ENCODE assay signal across 8 mouse cellular contexts in genomic region chr10:81543633-81544032, GRCm38 (mm10). TPM values are rescaled to one million over a fixed set of nuclear protein-coding genes. Genes with fewer than 3 reads are reported as not detected.
DNase-seq lines count a peak whose midpoint lies in the region; ATAC-seq and TF ChIP-seq lines count a peak whose summit lies in the region.

No protein-coding gene starts in this region.

- no peaks in the 10 kb centered on the region for H3K9me3 ChIP-seq in liver, embryonic 11.5 days (ENCODE audit: control insufficient read depth, low read length)

- ATAC-seq in cerebellum, adult (ENCODE audit: insufficient number of reproducible peaks, low FRiP score, low TSS enrichment): no peak
- ATAC-seq in liver, embryonic 11.5 days (replicated peaks; ENCODE audit: low FRiP score): no peak

- H3K9ac ChIP-seq in liver, embryonic 11.5 days (ENCODE audit: low read depth, low read length): peak overlapping the region; percentile 90

- DNase-seq in cerebellum, adult 9-11 months: peak; percentile 74
- DNase-seq in spleen, adult 2 months (ENCODE audit: low read depth in 1 of 2, low spot score in 2 of 2): no peak
- no peak for DNase-seq in spleen, adult 18-20 months
- no peak for DNase-seq in liver, embryonic 11.5 days (ENCODE audit: low spot score)
- no peak for DNase-seq in natural killer cell, adult 2 months (ENCODE audit: low spot score in 2 of 2)
- no peak for DNase-seq in embryo, embryonic 10.5 days (ENCODE audit: low spot score)
- no peak for DNase-seq in right cerebral cortex, postnatal 10 days (ENCODE audit: low spot score in 2 of 2)

- H3K4me1 ChIP-seq in spleen, adult 2 months (ENCODE audit: control insufficient read depth, insufficient read depth, insufficient read length): peaks cover 21% of the 10 kb centered on the region; the same call in 1 of the 2 replicates
- peaks cover 48% of the 10 kb centered on the region for H3K4me1 ChIP-seq in liver, embryonic 11.5 days (replicated peaks; ENCODE audit: control insufficient read depth, insufficient read depth, low read length)

- no peak for TF ChIP-seq CTCF in spleen, adult 2 months (IDR thresholded peaks at IDR 0.05; ENCODE audit: extremely low read depth, insufficient read depth, insufficient read length, insufficient replicate concordance)

- TF ChIP-seq POLR2A in spleen, adult 2 months (IDR thresholded peaks at IDR 0.05; ENCODE audit: low read depth, low read length): no peak

- no peaks in the 10 kb centered on the region for H3K36me3 ChIP-seq in spleen, adult 2 months (ENCODE audit: control insufficient read depth, insufficient read depth, low read length)
- peaks cover 8% of the 10 kb centered on the region; the same call in 1 of the 2 replicates for H3K36me3 ChIP-seq in liver, embryonic 11.5 days (ENCODE audit: control insufficient read depth, insufficient read depth, low read length)

- 90% methylated on average over 1 of the region's 1 CpGs for WGBS in spleen, adult 2 months
- 83% methylated on average over 1 of the region's 1 CpGs for WGBS in liver, embryonic 11.5 days

- no peak overlapping the region for H3K27ac ChIP-seq in spleen, adult 2 months (ENCODE audit: insufficient read depth, low read length)
- 0 out of 2 replicates have a peak overlapping the region, but pooled peaks have one; percentile 19 for H3K27ac ChIP-seq in liver, embryonic 11.5 days (ENCODE audit: low read depth, low read length)

- H3K4me3 ChIP-seq in spleen, adult 2 months (ENCODE audit: extremely low read depth, insufficient read depth, insufficient read length): peak overlapping the region; percentile 82; the same call in 1 of the 2 replicates
- peak overlapping the region; percentile 96 for H3K4me3 ChIP-seq in liver, embryonic 11.5 days (ENCODE audit: low read depth, low read length)

- H3K4me2 ChIP-seq in liver, embryonic 11.5 days: peak overlapping the region; percentile 99

- H3K27me3 ChIP-seq in spleen, adult 2 months (ENCODE audit: control insufficient read depth, insufficient read depth, low read length): no peaks in the 10 kb centered on the region
- H3K27me3 ChIP-seq in liver, embryonic 11.5 days (replicated peaks; ENCODE audit: control insufficient read depth, insufficient read depth, low read length): no peaks in the 10 kb centered on the region

RNA-seq across cellular contexts. Expression of gene Gna11, which starts 1.4 kb away (rescaled TPM):
- 33.8 and 38.9 TPM in 2 replicates for polyA plus RNA-seq in spleen, adult 2 months (2012; rRNA removed)
- 46.4 and 47.0 TPM in 2 replicates for polyA plus RNA-seq in liver, embryonic 11.5 days (2014; fragmentation: Nextera tagmentation; extraction: Ambion mirVana)

RNA-seq across cellular contexts. Expression of gene Aes, which starts 15.7 kb away (rescaled TPM):
- polyA plus RNA-seq in spleen, adult 2 months (2012; rRNA removed): 702 and 1,172 TPM in 2 replicates
- 213 and 229 TPM in 2 replicates for polyA plus RNA-seq in liver, embryonic 11.5 days (2014; fragmentation: Nextera tagmentation; extraction: Ambion mirVana)

RNA-seq across cellular contexts. Expression of gene Gna15, which starts 19.6 kb away (rescaled TPM):
- 14.8 and 15.1 TPM in 2 replicates for polyA plus RNA-seq in spleen, adult 2 months (2012; rRNA removed)
- polyA plus RNA-seq in liver, embryonic 11.5 days (2014; fragmentation: Nextera tagmentation; extraction: Ambion mirVana): 10.1 and 11.3 TPM in 2 replicates

RNA-seq across cellular contexts. Expression of gene Tle2, which starts 30.7 kb away (rescaled TPM):
- polyA plus RNA-seq in spleen, adult 2 months (2012; rRNA removed): 49.9 and 58.6 TPM in 2 replicates
- polyA plus RNA-seq in liver, embryonic 11.5 days (2014; fragmentation: Nextera tagmentation; extraction: Ambion mirVana): 5.1 and 6.9 TPM in 2 replicates

RNA-seq across cellular contexts. Expression of gene S1pr4, which starts 43.7 kb away (rescaled TPM):
- 127 and 168 TPM in 2 replicates for polyA plus RNA-seq in spleen, adult 2 months (2012; rRNA removed)
- 4.5 and 4.6 TPM in 2 replicates for polyA plus RNA-seq in liver, embryonic 11.5 days (2014; fragmentation: Nextera tagmentation; extraction: Ambion mirVana)
